ENCODE assay signal across 9 mouse cellular contexts in genomic region chr15:99126816-99127365, GRCm38 (mm10). TPM values are rescaled to one million over a fixed set of nuclear protein-coding genes. Genes with fewer than 3 reads are reported as not detected.
A peak's percentile ranks its signal among the peaks of the same experiment; 100 is the strongest.
DNase-seq lines count a peak whose midpoint lies in the region; ATAC-seq lines count a peak whose summit lies in the region.
"Had no signal": no experiment of that assay in that cellular context is flagged by ENCODE, and none has a peak within 500 bp of the region (broad histone marks: within the 10 kb centered on the region; RNA-seq: fewer than 3 reads in every experiment).

No protein-coding gene starts in this region.

- H3K9me3 ChIP-seq in heart, embryonic 11.5 days (replicated peaks; ENCODE audit: control insufficient read depth, low read length), result no peaks in the 10 kb centered on the region
- no peaks in the 10 kb centered on the region for H3K9me3 ChIP-seq in embryonic facial prominence, embryonic 10.5 days
- no peaks in the 10 kb centered on the region for H3K9me3 ChIP-seq in intestine, embryonic 15.5 days
- no peaks in the 10 kb centered on the region for H3K9me3 ChIP-seq in neural tube, embryonic 12.5 days

- WGBS in heart, embryonic 11.5 days (ENCODE audit: insufficient replicate concordance), result under 1% methylated on average over 34 of the region's 35 CpGs
- under 1% methylated on average over 35 of the region's 35 CpGs for WGBS in embryonic facial prominence, embryonic 10.5 days
- WGBS in intestine, embryonic 15.5 days, result under 1% methylated on average over 27 of the region's 35 CpGs
- WGBS in neural tube, embryonic 12.5 days, result under 1% methylated on average over 35 of the region's 35 CpGs

- H3K4me3 ChIP-seq in heart, embryonic 11.5 days (ENCODE audit: low read depth, low read length), result peak overlapping the region; percentile 84
- peak overlapping the region; percentile 94 for H3K4me3 ChIP-seq in embryonic facial prominence, embryonic 10.5 days
- peak overlapping the region; percentile 71 for H3K4me3 ChIP-seq in intestine, embryonic 15.5 days (replicated peaks)
- peak overlapping the region; percentile 78 for H3K4me3 ChIP-seq in neural tube, embryonic 12.5 days

- no peak for ATAC-seq in heart, embryonic 11.5 days (replicated peaks; ENCODE audit: insufficient number of reproducible peaks, low FRiP score, low TSS enrichment)
- ATAC-seq in intestine, embryonic 15.5 days, result peak; percentile 54
- peak; percentile 70; the same call in 1 of the 2 replicates for ATAC-seq in neural tube, embryonic 12.5 days (ENCODE audit: low FRiP score, low read depth)

- H3K9ac ChIP-seq in heart, embryonic 11.5 days (ENCODE audit: low read depth, low read length), result peak overlapping the region; percentile 96
- H3K9ac ChIP-seq in intestine, embryonic 15.5 days, result peak overlapping the region; percentile 89
- H3K9ac ChIP-seq in neural tube, embryonic 12.5 days, result peak overlapping the region; percentile 84

- peak overlapping the region; percentile 84 for H3K4me2 ChIP-seq in heart, embryonic 11.5 days
- peak overlapping the region; percentile 80 for H3K4me2 ChIP-seq in intestine, embryonic 15.5 days (replicated peaks)
- peak overlapping the region; percentile 71 for H3K4me2 ChIP-seq in neural tube, embryonic 12.5 days (replicated peaks)

- DNase-seq in heart, postnatal 4 days, result no peak
- DNase-seq in A20 (ENCODE audit: low read depth, low spot score), result peak; percentile 47
- no peak for DNase-seq in embryonic facial prominence, embryonic 10.5 days (ENCODE audit: low spot score)
- DNase-seq in natural killer cell, adult 2 months (ENCODE audit: low spot score in 2 of 2), result no peak
- no peak for DNase-seq in left cerebral cortex, postnatal 36 days (ENCODE audit: low spot score in 2 of 2)

- H3K27ac ChIP-seq in heart, embryonic 11.5 days (ENCODE audit: low read depth, low read length), result peak overlapping the region; percentile 95
- H3K27ac ChIP-seq in embryonic facial prominence, embryonic 10.5 days (replicated peaks), result peak overlapping the region; percentile 99
- H3K27ac ChIP-seq in intestine, embryonic 15.5 days, result peak overlapping the region; percentile 95
- peak overlapping the region; percentile 89 for H3K27ac ChIP-seq in neural tube, embryonic 12.5 days

- H3K4me1 ChIP-seq in heart, embryonic 11.5 days (ENCODE audit: control insufficient read depth, insufficient read depth, low read length), result peaks cover 18% of the 10 kb centered on the region
- peaks cover 50% of the 10 kb centered on the region for H3K4me1 ChIP-seq in embryonic facial prominence, embryonic 10.5 days
- peaks cover 18% of the 10 kb centered on the region for H3K4me1 ChIP-seq in intestine, embryonic 15.5 days (replicated peaks)
- H3K4me1 ChIP-seq in neural tube, embryonic 12.5 days, result peaks cover 24% of the 10 kb centered on the region

- H3K36me3 ChIP-seq in heart, embryonic 11.5 days (ENCODE audit: control insufficient read depth, insufficient read depth, low read length), result no peaks in the 10 kb centered on the region
- peaks cover 25% of the 10 kb centered on the region for H3K36me3 ChIP-seq in embryonic facial prominence, embryonic 10.5 days (replicated peaks)
- H3K36me3 ChIP-seq in intestine, embryonic 15.5 days, result no peaks in the 10 kb centered on the region
- no peaks in the 10 kb centered on the region; the same call in 1 of the 2 replicates for H3K36me3 ChIP-seq in neural tube, embryonic 12.5 days

- intact Hi-C loops in left cerebral cortex, postnatal 36 days (cut with DNase I), result no loop called here

- H3K27me3 ChIP-seq in heart, embryonic 11.5 days (ENCODE audit: control insufficient read depth, insufficient read depth, low read length), result no peaks in the 10 kb centered on the region
- H3K27me3 ChIP-seq in embryonic facial prominence, embryonic 10.5 days (replicated peaks; ENCODE audit: low read depth, poor library complexity, severe bottlenecking), result no peaks in the 10 kb centered on the region
- no peaks in the 10 kb centered on the region for H3K27me3 ChIP-seq in intestine, embryonic 15.5 days (replicated peaks)
- H3K27me3 ChIP-seq in neural tube, embryonic 12.5 days (replicated peaks), result no peaks in the 10 kb centered on the region

RNA-seq across cellular contexts. Expression of gene Spats2, which starts 1.2 kb away (rescaled TPM):
- 43.5 and 45.2 TPM in 2 replicates for polyA plus RNA-seq in heart, embryonic 11.5 days (2014; fragmentation: Nextera tagmentation; extraction: Ambion mirVana)
- total RNA-seq in heart, postnatal 4 days (2021), result 10 to 100 TPM; 24.8 to 28.3 TPM
- polyA plus RNA-seq in embryonic facial prominence, embryonic 10.5 days (2016; fragmentation: Nextera tagmentation; extraction: Ambion mirVana), result 60.1 and 62.1 TPM in 2 replicates
- polyA plus RNA-seq in intestine, embryonic 15.5 days (2015; fragmentation: Nextera tagmentation; extraction: Ambion mirVana), result 26.6 and 34.7 TPM in 2 replicates
- 70.9 and 71.5 TPM in 2 replicates for polyA plus RNA-seq in neural tube, embryonic 12.5 days (2016; fragmentation: Nextera tagmentation; extraction: Ambion mirVana)
- 10 to 100 TPM; 35.2 to 37.5 TPM for total RNA-seq in left cerebral cortex, postnatal 36 days (2021)

RNA-seq across cellular contexts. Expression of gene Dnajc22, which starts 33.9 kb away (rescaled TPM):
- 0.96 and 1.7 TPM in 2 replicates for polyA plus RNA-seq in heart, embryonic 11.5 days (2014; fragmentation: Nextera tagmentation; extraction: Ambion mirVana)
- total RNA-seq in heart, postnatal 4 days (2021), result 1 to 10 TPM in 1 of 2 experiments, under 1 TPM in 1; 0.79 to 1.2 TPM
- polyA plus RNA-seq in embryonic facial prominence, embryonic 10.5 days (2016; fragmentation: Nextera tagmentation; extraction: Ambion mirVana), result 1.1 and 1.6 TPM in 2 replicates
- 37.4 and 39.0 TPM in 2 replicates for polyA plus RNA-seq in intestine, embryonic 15.5 days (2015; fragmentation: Nextera tagmentation; extraction: Ambion mirVana)
- 0.70 and 1.1 TPM in 2 replicates for polyA plus RNA-seq in neural tube, embryonic 12.5 days (2016; fragmentation: Nextera tagmentation; extraction: Ambion mirVana)
- under 1 TPM; 0.25 to 0.27 TPM for total RNA-seq in left cerebral cortex, postnatal 36 days (2021)

RNA-seq across cellular contexts. Expression of gene C1ql4, which starts 39.3 kb away (rescaled TPM):
- polyA plus RNA-seq in heart, embryonic 11.5 days (2014; fragmentation: Nextera tagmentation; extraction: Ambion mirVana), result 0.20 and 0.27 TPM in 2 replicates
- total RNA-seq in heart, postnatal 4 days (2021), result under 1 TPM in 1 of 2 experiments, not detected in 1; 0.19 TPM
- 0.36 and 0.52 TPM in 2 replicates for polyA plus RNA-seq in embryonic facial prominence, embryonic 10.5 days (2016; fragmentation: Nextera tagmentation; extraction: Ambion mirVana)
- 0.09 TPM in 1 of 2 replicates, not detected in the other for polyA plus RNA-seq in intestine, embryonic 15.5 days (2015; fragmentation: Nextera tagmentation; extraction: Ambion mirVana)
- 4.4 and 4.5 TPM in 2 replicates for polyA plus RNA-seq in neural tube, embryonic 12.5 days (2016; fragmentation: Nextera tagmentation; extraction: Ambion mirVana)
- not detected for total RNA-seq in left cerebral cortex, postnatal 36 days (2021)
- total RNA-seq: left cerebral cortex, postnatal 25 days had no signal

RNA-seq across cellular contexts. Expression of gene Troap, which starts 52.5 kb away (rescaled TPM):
- 21.1 and 22.0 TPM in 2 replicates for polyA plus RNA-seq in heart, embryonic 11.5 days (2014; fragmentation: Nextera tagmentation; extraction: Ambion mirVana)
- 10 to 100 TPM; 17.8 to 18.7 TPM for total RNA-seq in heart, postnatal 4 days (2021)
- 49.8 and 53.1 TPM in 2 replicates for polyA plus RNA-seq in embryonic facial prominence, embryonic 10.5 days (2016; fragmentation: Nextera tagmentation; extraction: Ambion mirVana)
- polyA plus RNA-seq in intestine, embryonic 15.5 days (2015; fragmentation: Nextera tagmentation; extraction: Ambion mirVana), result 24.7 and 25.4 TPM in 2 replicates
- polyA plus RNA-seq in neural tube, embryonic 12.5 days (2016; fragmentation: Nextera tagmentation; extraction: Ambion mirVana), result 24.2 and 25.8 TPM in 2 replicates
- under 1 TPM in 1 of 2 experiments, not detected in 1; 0.32 TPM for total RNA-seq in left cerebral cortex, postnatal 36 days (2021)

Comparison
In these comparisons a context has a peak if more than half of its experiments do, and no peak if none do; other contexts are left out.
1. RNA of gene Dnajc22, which starts 33.9 kb away (polyA plus RNA-seq): 37.4 to 39.0 TPM in intestine, embryonic 15.5 days; 0.96 to 1.7 TPM in heart, embryonic 11.5 days, 1.1 to 1.6 TPM in embryonic facial prominence, embryonic 10.5 days and 0.70 to 1.1 TPM in neural tube, embryonic 12.5 days; every median in the first group is over 10 times any median in the second.
2. Peak in every context shown above with its lines, with median percentiles within 50 percentile points of each other: H3K27ac ChIP-seq, H3K4me2 ChIP-seq, H3K4me3 ChIP-seq and H3K9ac ChIP-seq.